Mouse (Mus musculus) midbrain, postnatal 0 days (tissue): ENCODE measurements around the gene Hyal6. TPM values are rescaled to one million over a fixed set of nuclear protein-coding genes. Genes with fewer than 3 reads are reported as not detected.

ENCODE experiments used
- ATAC-seq: fragments of 200-750 bp; cut with Nextera tagmentation; 2 replicates; pipeline ENCODE4 v1.8.0; 2017; ENCODE audit warnings: moderate number of reproducible peaks, mild to moderate bottlenecking, moderate TSS enrichment, moderate library complexity; ENCODE audit not compliant: low FRiP score
- DNase-seq: peaks from one replicate; pipeline ENCODE4 v3.0.0-alpha.2; 2015; ENCODE audit warnings: low spot score
- H3K27ac ChIP-seq: fragments of 300-500 bp; sonication (generic); 2 replicates; pipeline ENCODE4 v1.5.1; 2014; ENCODE audit warnings: low read depth, mild to moderate bottlenecking, low read length, mixed read lengths
- H3K27me3 ChIP-seq: fragments of 300-500 bp; sonication (generic); 2 replicates; pipeline ENCODE4 v1.6.1; 2014; ENCODE audit warnings: low read length, control low read depth, mixed read lengths; ENCODE audit not compliant: insufficient read depth
- H3K36me3 ChIP-seq: fragments of 300-500 bp; sonication (generic); 2 replicates; pipeline ENCODE4 v1.6.1; 2014; ENCODE audit warnings: low read length, control low read depth, mixed read lengths; ENCODE audit not compliant: insufficient read depth
- H3K4me1 ChIP-seq: fragments of 300-500 bp; sonication (generic); 2 replicates; pipeline ENCODE4 v1.6.1; 2014; ENCODE audit warnings: mild to moderate bottlenecking, control low read depth, antibody characterized with exemption, low read length, mixed read lengths; ENCODE audit not compliant: insufficient read depth
- H3K4me2 ChIP-seq: fragments of 300-500 bp; sonication (generic); 2 replicates; pipeline ENCODE4 v1.6.1; 2014; ENCODE audit warnings: low read depth, mild to moderate bottlenecking, low read length, mixed read lengths; ENCODE audit not compliant: poor library complexity, severe bottlenecking
- H3K4me3 ChIP-seq: fragments of 300-500 bp; sonication (generic); 2 replicates; pipeline ENCODE4 v1.5.1; 2014; ENCODE audit warnings: low read depth, mild to moderate bottlenecking, low read length, moderate library complexity
- H3K9ac ChIP-seq: fragments of 300-500 bp; sonication (generic); replicated peaks from 2 replicates; pipeline ENCODE4 v1.6.1; 2014; ENCODE audit warnings: mild to moderate bottlenecking, low read length, moderate library complexity, mixed read lengths; ENCODE audit not compliant: poor library complexity, severe bottlenecking
- H3K9me3 ChIP-seq: fragments of 300-500 bp; sonication (generic); 2 replicates; pipeline ENCODE4 v1.6.1; 2016; ENCODE audit warnings: low read length, control low read depth
- CTCF ChIP-seq: IDR thresholded peaks from 2 replicates; pipeline ENCODE4 v1.5.1; 2016; ENCODE audit warnings: antibody characterized with exemption, mild to moderate bottlenecking
- WGBS: fragments of 180-500 bp; shearing (Covaris S2); extraction: QIAGEN DNeasy Blood & Tissue Kit; methylation state at CpG from one replicate; pipeline ENCODE4 v1.1.7; 2014; 5-methylcytosine and 5-hydroxymethylcytosine counted together
- polyA plus RNA-seq: library from polyadenylated mRNA; unstranded; fragments of >200 nt; fragmentation: Nextera tagmentation; extraction: Ambion mirVana; gene quantifications from 2 replicates; pipeline ENCODE4 v1.2.1, GENCODE M21; 2015
- total RNA-seq: library from RNA; depleted of rRNA; stranded (reverse); fragments of >200 nt; gene quantifications from 2 replicates; pipeline ENCODE4 v1.2.3, GENCODE M21; 2014; rRNA removed

Hyal6 gene
- total and polyA plus RNA-seq, 2 experiments from 2014 or later: not detected

- no peaks in the 10 kb centered on the region for H3K36me3 ChIP-seq
- no peak overlapping the region for H3K4me2 ChIP-seq
- no peaks in the 10 kb centered on the region for H3K4me1 ChIP-seq
- no peaks in the 10 kb centered on the region for H3K27me3 ChIP-seq
- DNase-seq (no peak), ATAC-seq (no peak)
- WGBS: 90% methylated on average over 2 of the region's 2 CpGs
- H3K4me3 ChIP-seq: no peak overlapping the region
- H3K27ac ChIP-seq: no peak overlapping the region
- no peaks in the 10 kb centered on the region for H3K9me3 ChIP-seq
- TF ChIP-seq CTCF: no peak
- no peak overlapping the region for H3K9ac ChIP-seq
Observed at GRCm38 (mm10) chr6:24766261-24766660, 33.2 kb downstream of the Hyal6 start.

- 66% methylated on average over 2 of the region's 2 CpGs for WGBS
- Histone ChIP-seq H3K4me1 (no peaks in the 10 kb centered on the region), H3K27ac (no peak overlapping the region), H3K4me3 (no peak overlapping the region), H3K27me3 (no peaks in the 10 kb centered on the region), H3K9me3 (no peaks in the 10 kb centered on the region), H3K4me2 (no peak overlapping the region), H3K36me3 (no peaks in the 10 kb centered on the region), H3K9ac (no peak overlapping the region)
- no peak for TF ChIP-seq CTCF
- DNase-seq (no peak), ATAC-seq (no peak)
Observed at GRCm38 (mm10) chr6:24779182-24779581, 46.1 kb downstream of the Hyal6 start.

- no peak within 1 kb of the TSS for H3K27ac ChIP-seq
- H3K4me1 ChIP-seq: no peaks in the 10 kb centered on the region
- TF ChIP-seq CTCF: no peak
- no peak within 1 kb of the TSS for H3K4me2 ChIP-seq
- H3K4me3 ChIP-seq: no peak within 1 kb of the TSS
- no peaks in the 10 kb centered on the region for H3K36me3 ChIP-seq
- H3K9me3 ChIP-seq: no peaks in the 10 kb centered on the region
- no peak within 1 kb of the TSS for H3K9ac ChIP-seq
- no peak for ATAC-seq
- no peaks in the 10 kb centered on the region for H3K27me3 ChIP-seq
- DNase-seq: no peak
Observed at GRCm38 (mm10) chr6:24790888-24791287, 57.8 kb downstream of the Hyal6 start, which contains the start of gene Spam1. Spam1 (plus strand) TSS chr6:24791188.

Other genes starting within 250 kb of the Hyal6 start
- 1.5 and 1.8 TPM in 2 replicates for gene Iqub, start 218.2 kb upstream of the Hyal6 start, total RNA-seq
- 0.70 and 0.86 TPM in 2 replicates for gene Iqub, start 218.2 kb upstream of the Hyal6 start, polyA plus RNA-seq
- 34.2 and 53.8 TPM in 2 replicates for gene Ndufa5, start 205.2 kb upstream of the Hyal6 start, total RNA-seq
- gene Ndufa5, start 205.2 kb upstream of the Hyal6 start, polyA plus RNA-seq: 533 and 553 TPM in 2 replicates
- not detected in 2 replicates for gene Asb15, start 205.1 kb upstream of the Hyal6 start, total RNA-seq
- 0.05 TPM in 1 of 2 replicates, not detected in the other for gene Asb15, start 205.1 kb upstream of the Hyal6 start, polyA plus RNA-seq
- not detected in 2 replicates for gene Lmod2, start 135.5 kb upstream of the Hyal6 start, total RNA-seq
- gene Lmod2, start 135.5 kb upstream of the Hyal6 start, polyA plus RNA-seq: not detected in 2 replicates
- gene Wasl, start 68.2 kb upstream of the Hyal6 start, total RNA-seq: 21.4 and 26.2 TPM in 2 replicates
- gene Wasl, start 68.2 kb upstream of the Hyal6 start, polyA plus RNA-seq: 46.8 and 55.2 TPM in 2 replicates
- not detected in 2 replicates for gene Hyal4, start 15.1 kb downstream of the Hyal6 start, total RNA-seq
- gene Hyal4, start 15.1 kb downstream of the Hyal6 start, polyA plus RNA-seq: not detected in 2 replicates
- gene Spam1, start 57.9 kb downstream of the Hyal6 start, total RNA-seq: not detected in 2 replicates
- not detected in 2 replicates for gene Spam1, start 57.9 kb downstream of the Hyal6 start, polyA plus RNA-seq
- gene Hyal5, start 124.8 kb downstream of the Hyal6 start, total RNA-seq: not detected in 2 replicates
- gene Hyal5, start 124.8 kb downstream of the Hyal6 start, polyA plus RNA-seq: not detected in 2 replicates
- 20.8 and 21.1 TPM in 2 replicates for gene Tmem229a, start 223.1 kb downstream of the Hyal6 start, total RNA-seq
- 5.1 and 5.7 TPM in 2 replicates for gene Tmem229a, start 223.1 kb downstream of the Hyal6 start, polyA plus RNA-seq